Mouse (Mus musculus): ENCODE measurements around the gene Olfr1009. TPM values are rescaled to one million over a fixed set of nuclear protein-coding genes. Genes with fewer than 3 reads are reported as not detected.
"Not testable (repeated sequence)": the region's sequence is repeated elsewhere in the genome, so short reads cannot be mapped to it uniquely, and the experiment has no call there.

Gene Olfr1009
- polyA plus RNA-seq (2012; rRNA removed), result not detected in 2 replicates

DNA sequence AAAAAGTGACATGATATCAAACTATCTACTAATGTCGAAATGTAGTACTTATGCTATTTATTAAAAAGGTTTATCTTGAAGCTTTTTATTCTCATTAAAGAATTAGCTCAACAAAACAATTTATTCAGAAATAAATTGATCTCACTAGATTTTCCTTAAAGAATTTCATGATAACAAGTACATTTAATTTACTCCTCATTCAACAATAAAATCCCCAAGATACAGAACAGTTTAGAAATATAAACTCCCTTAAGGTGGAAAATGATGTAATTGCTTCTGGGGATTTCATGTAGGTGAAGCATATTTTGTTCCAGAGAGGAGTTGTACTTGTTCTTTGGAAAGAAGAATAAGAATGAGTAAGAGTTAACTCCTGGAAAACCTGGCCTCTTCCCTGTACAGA lies at the start of gene Olfr1009:
Gene Olfr1009 (plus strand): TSS at position 301 of the 400 bp plus-strand sequence.
- no peak for TF ChIP-seq CTCF (IDR thresholded peaks at IDR 0.05; ENCODE audit: borderline replicate concordance, extremely low read depth, insufficient read depth, insufficient read length)
- no peak for TF ChIP-seq POLR2A (IDR thresholded peaks at IDR 0.05; ENCODE audit: borderline replicate concordance, extremely low read depth, insufficient read depth, insufficient read length, poor library complexity, severe bottlenecking)
- no peak for DNase-seq (ENCODE audit: low read depth)

DNA sequence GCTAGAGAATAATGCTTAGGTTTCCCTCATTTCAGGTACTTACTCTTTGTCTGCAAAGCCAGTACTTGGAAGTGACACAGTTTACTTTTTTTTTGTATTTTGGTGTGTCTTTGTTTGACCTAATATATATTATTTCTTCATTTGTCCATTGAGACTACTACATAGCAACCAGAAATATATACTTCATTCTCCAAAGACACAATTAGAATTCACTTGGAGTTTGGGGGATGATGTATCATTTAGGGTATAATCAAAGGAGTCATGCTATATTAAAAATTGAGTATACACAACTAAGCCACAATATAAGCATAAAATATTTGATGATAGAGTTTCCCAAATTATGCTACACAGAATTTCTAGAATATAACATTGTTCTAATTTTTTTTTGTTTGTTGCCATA lies 36.6 kb upstream of the Olfr1009 start, which contains the start of gene Olfr1006:
Gene Olfr1006 (minus strand): TSS at position 101 of the 400 bp plus-strand sequence.
- DNase-seq (ENCODE audit: low read depth), result no peak
- TF ChIP-seq POLR2A (IDR thresholded peaks at IDR 0.05; ENCODE audit: borderline replicate concordance, extremely low read depth, insufficient read depth, insufficient read length, poor library complexity, severe bottlenecking) (no peak), CTCF (IDR thresholded peaks at IDR 0.05; ENCODE audit: borderline replicate concordance, extremely low read depth, insufficient read depth, insufficient read length) (no peak)

DNA sequence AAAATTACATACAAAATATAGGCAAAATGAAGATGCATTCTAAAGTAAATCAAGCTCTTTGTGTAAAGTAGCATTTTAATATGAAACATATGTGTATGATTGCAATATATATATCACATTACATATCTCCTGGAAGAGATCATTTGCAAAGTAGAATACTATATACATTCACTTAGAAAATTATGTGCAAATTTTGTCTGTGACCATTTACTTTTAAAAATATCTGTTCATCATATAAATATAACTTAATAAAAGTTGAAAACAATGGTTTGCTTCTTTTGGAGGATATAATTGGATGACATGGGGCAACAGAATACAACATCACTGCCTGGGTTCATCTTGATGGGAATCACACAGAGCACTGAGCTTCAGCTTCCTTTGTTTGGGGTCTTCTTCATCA lies 26.1 kb upstream of the Olfr1009 start, which contains the start of gene Olfr1008:
Gene Olfr1008 (plus strand): TSS at position 301 of the 400 bp plus-strand sequence.
- no peak for DNase-seq (ENCODE audit: low read depth)
- TF ChIP-seq POLR2A (IDR thresholded peaks at IDR 0.05; ENCODE audit: borderline replicate concordance, extremely low read depth, insufficient read depth, insufficient read length, poor library complexity, severe bottlenecking), result no peak
- no peak for TF ChIP-seq CTCF (IDR thresholded peaks at IDR 0.05; ENCODE audit: borderline replicate concordance, extremely low read depth, insufficient read depth, insufficient read length)

GRCm38 (mm10) chr2:85710680-85711079 lies 4.5 kb upstream of the Olfr1009 start:
- not testable (repeated sequence) for DNase-seq (ENCODE audit: low read depth)

- DNase-seq (ENCODE audit: low read depth), result no peak
- TF ChIP-seq CTCF (IDR thresholded peaks at IDR 0.05; ENCODE audit: borderline replicate concordance, extremely low read depth, insufficient read depth, insufficient read length) (no peak), POLR2A (IDR thresholded peaks at IDR 0.05; ENCODE audit: borderline replicate concordance, extremely low read depth, insufficient read depth, insufficient read length, poor library complexity, severe bottlenecking) (no peak)
These were observed 4.1 kb upstream of the Olfr1009 start for GRCm38 (mm10) chr2:85711159-85711558.

DNA sequence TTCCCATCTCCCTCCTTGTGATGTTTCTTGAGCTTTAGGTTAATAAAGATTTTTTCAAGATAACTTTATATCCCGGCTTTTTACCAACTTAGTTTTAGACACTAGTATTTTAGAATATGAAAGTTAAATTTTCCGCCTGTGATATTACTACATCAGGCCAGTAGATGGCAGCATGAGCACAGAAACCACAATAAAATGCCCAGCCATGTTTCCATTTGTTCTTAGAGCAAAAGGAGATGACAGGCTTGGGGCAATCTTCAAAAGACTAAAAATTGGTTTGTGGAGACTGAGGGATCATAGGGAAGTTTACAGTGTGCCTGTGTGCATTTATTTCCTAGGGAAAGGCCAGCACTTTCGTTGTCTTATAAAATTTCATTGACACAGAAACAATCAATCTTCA lies 10.6 kb downstream of the Olfr1009 start:
- DNase-seq (ENCODE audit: low read depth), result peak; percentile 72
- TF ChIP-seq CTCF (IDR thresholded peaks at IDR 0.05; ENCODE audit: borderline replicate concordance, extremely low read depth, insufficient read depth, insufficient read length) (peak; percentile 60; the same call in 1 of the 2 replicates), POLR2A (IDR thresholded peaks at IDR 0.05; ENCODE audit: borderline replicate concordance, extremely low read depth, insufficient read depth, insufficient read length, poor library complexity, severe bottlenecking) (no peak)

GRCm38 (mm10) chr2:85753822-85754221 lies 38.6 kb downstream of the Olfr1009 start:
- DNase-seq (ENCODE audit: low read depth), result no peak
- TF ChIP-seq CTCF (IDR thresholded peaks at IDR 0.05; ENCODE audit: borderline replicate concordance, extremely low read depth, insufficient read depth, insufficient read length) (no peak), POLR2A (IDR thresholded peaks at IDR 0.05; ENCODE audit: borderline replicate concordance, extremely low read depth, insufficient read depth, insufficient read length, poor library complexity, severe bottlenecking) (no peak)

DNA sequence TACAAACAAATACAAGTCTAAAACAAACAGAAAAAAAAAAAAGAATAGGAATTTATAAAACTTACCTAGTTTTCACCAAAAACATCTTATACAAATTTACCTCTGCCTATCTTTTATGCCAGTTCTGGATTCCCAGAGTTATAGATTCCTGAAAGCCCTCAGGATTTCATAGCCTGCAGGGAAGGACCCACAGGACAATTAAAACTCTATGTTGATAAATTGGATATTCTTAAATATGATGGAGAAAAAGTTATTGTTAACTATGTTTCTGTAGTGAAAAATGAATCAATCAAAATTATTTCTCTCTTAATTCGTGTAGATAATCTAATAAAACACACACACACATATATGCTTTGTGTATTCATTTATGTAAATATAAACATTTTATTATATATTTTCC lies 47.4 kb downstream of the Olfr1009 start, which contains the start of gene Olfr1012:
Gene Olfr1012 (minus strand): TSS at position 101 of the 400 bp plus-strand sequence.
- no peak for DNase-seq (ENCODE audit: low read depth)
- no peak for TF ChIP-seq POLR2A (IDR thresholded peaks at IDR 0.05; ENCODE audit: borderline replicate concordance, extremely low read depth, insufficient read depth, insufficient read length, poor library complexity, severe bottlenecking)
- TF ChIP-seq CTCF (IDR thresholded peaks at IDR 0.05; ENCODE audit: borderline replicate concordance, extremely low read depth, insufficient read depth, insufficient read length), result no peak

DNA sequence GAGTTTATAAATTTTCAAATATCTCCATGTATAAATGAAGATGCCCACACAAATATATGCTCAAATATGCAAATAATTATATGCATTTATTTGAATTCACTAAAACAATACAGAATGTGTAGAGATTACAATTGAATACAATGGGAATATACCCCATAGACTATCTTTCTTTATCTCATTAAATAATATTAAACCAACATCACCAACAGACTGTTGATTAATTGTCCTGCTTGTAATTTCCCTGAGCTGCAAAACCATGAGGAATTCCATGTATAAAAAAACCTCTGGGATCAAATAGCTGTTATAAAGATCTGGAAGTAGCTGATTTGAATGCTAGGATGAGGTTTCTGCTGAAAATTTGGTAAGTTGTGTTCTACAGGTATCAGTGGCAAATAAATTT lies 51.6 kb downstream of the Olfr1009 start, which contains the start of gene Olfr1013:
Gene Olfr1013 (plus strand): TSS at position 301 of the 400 bp plus-strand sequence.
- TF ChIP-seq POLR2A (IDR thresholded peaks at IDR 0.05; ENCODE audit: borderline replicate concordance, extremely low read depth, insufficient read depth, insufficient read length, poor library complexity, severe bottlenecking) (no peak), CTCF (IDR thresholded peaks at IDR 0.05; ENCODE audit: borderline replicate concordance, extremely low read depth, insufficient read depth, insufficient read length) (no peak)
- DNase-seq (ENCODE audit: low read depth), result no peak

DNA sequence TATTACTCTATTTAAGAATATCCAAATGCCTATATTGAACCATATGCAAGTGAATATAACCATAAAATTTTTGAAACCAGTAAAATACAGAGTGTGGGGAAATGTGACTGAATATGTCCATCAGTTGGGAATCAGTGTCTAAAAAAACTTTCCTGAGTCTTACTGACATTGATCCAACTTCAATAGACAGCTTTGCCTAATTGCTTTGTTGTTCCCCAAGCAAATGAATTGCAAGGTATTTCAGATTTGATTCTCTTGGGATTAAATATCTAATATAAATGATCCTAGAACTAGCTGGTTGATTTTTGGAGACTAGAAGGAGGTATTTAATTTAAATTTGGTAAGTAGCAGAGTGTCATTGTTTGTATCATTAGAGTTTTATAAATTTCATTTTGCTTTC lies 57.2 kb downstream of the Olfr1009 start, which contains the start of gene Olfr1014:
Gene Olfr1014 (plus strand): TSS at position 301 of the 400 bp plus-strand sequence.
- TF ChIP-seq CTCF (IDR thresholded peaks at IDR 0.05; ENCODE audit: borderline replicate concordance, extremely low read depth, insufficient read depth, insufficient read length) (no peak), POLR2A (IDR thresholded peaks at IDR 0.05; ENCODE audit: borderline replicate concordance, extremely low read depth, insufficient read depth, insufficient read length, poor library complexity, severe bottlenecking) (no peak)

More for the DNA sequence above, 57.2 kb downstream of the Olfr1009 start, which contains the start of gene Olfr1014:
- DNase-seq (ENCODE audit: low read depth), result no peak

Other genes with a start within 250 kb of the Olfr1009 start
- 0.10 and 0.24 TPM in 2 replicates for gene 4833423E24Rik, start 196.4 kb upstream of the Olfr1009 start, polyA plus RNA-seq (2012; rRNA removed)
- not detected in 2 replicates for gene Olfr996, start 136.2 kb upstream of the Olfr1009 start, polyA plus RNA-seq (2012; rRNA removed)
- gene Olfr998, start 126.5 kb upstream of the Olfr1009 start, polyA plus RNA-seq (2012; rRNA removed), result not detected in 2 replicates
- gene Olfr1000, start 103.5 kb upstream of the Olfr1009 start, polyA plus RNA-seq (2012; rRNA removed), result not detected in 2 replicates
- gene Olfr1002, start 64.7 kb upstream of the Olfr1009 start, polyA plus RNA-seq (2012; rRNA removed), result not detected in 2 replicates
- gene Olfr154, start 51.0 kb upstream of the Olfr1009 start, polyA plus RNA-seq (2012; rRNA removed), result not detected in 2 replicates
- not detected in 2 replicates for gene Olfr1006, start 36.7 kb upstream of the Olfr1009 start, polyA plus RNA-seq (2012; rRNA removed)
- gene Olfr1008, start 26.0 kb upstream of the Olfr1009 start, polyA plus RNA-seq (2012; rRNA removed), result not detected in 2 replicates
- not detected in 2 replicates for gene Olfr1012, start 47.3 kb downstream of the Olfr1009 start, polyA plus RNA-seq (2012; rRNA removed)
- gene Olfr1013, start 51.7 kb downstream of the Olfr1009 start, polyA plus RNA-seq (2012; rRNA removed), result not detected in 2 replicates
- not detected in 2 replicates for gene Olfr1014, start 57.3 kb downstream of the Olfr1009 start, polyA plus RNA-seq (2012; rRNA removed)
- not detected in 2 replicates for gene Olfr1015, start 66.6 kb downstream of the Olfr1009 start, polyA plus RNA-seq (2012; rRNA removed)
- gene Olfr1016, start 87.1 kb downstream of the Olfr1009 start, polyA plus RNA-seq (2012; rRNA removed), result not detected in 2 replicates
- not detected in 2 replicates for gene Olfr1018, start 103.1 kb downstream of the Olfr1009 start, polyA plus RNA-seq (2012; rRNA removed)
- gene Olfr1019, start 130.1 kb downstream of the Olfr1009 start, polyA plus RNA-seq (2012; rRNA removed), result 0.08 TPM in 1 of 2 replicates, not detected in the other
- gene Olfr1020, start 131.6 kb downstream of the Olfr1009 start, polyA plus RNA-seq (2012; rRNA removed), result not detected in 2 replicates
- not detected in 2 replicates for gene Olfr1022, start 153.2 kb downstream of the Olfr1009 start, polyA plus RNA-seq (2012; rRNA removed)
- not detected in 2 replicates for gene Olfr1023, start 170.2 kb downstream of the Olfr1009 start, polyA plus RNA-seq (2012; rRNA removed)
- gene Olfr1024, start 189.6 kb downstream of the Olfr1009 start, polyA plus RNA-seq (2012; rRNA removed), result not detected in 2 replicates
- gene Olfr1025-ps1, start 199.8 kb downstream of the Olfr1009 start, polyA plus RNA-seq (2012; rRNA removed), result not detected in 2 replicates
- not detected in 2 replicates for gene Olfr1026, start 206.1 kb downstream of the Olfr1009 start, polyA plus RNA-seq (2012; rRNA removed)
- not detected in 2 replicates for gene Olfr1028, start 235.0 kb downstream of the Olfr1009 start, polyA plus RNA-seq (2012; rRNA removed)